Mouse (Mus musculus) testis, postnatal 10 days (tissue): ENCODE results near the gene Slc16a2.

Experiments used
- DNase-seq: peaks from one replicate; pipeline ENCODE4 v3.0.0; 2021; ENCODE audit warnings: low spot score

Gene Slc16a2

GRCm38 (mm10) chrX:103653021-103653420 lies 168.8 kb downstream of the Slc16a2 start:
- DNase-seq = peak; percentile 36

GRCm38 (mm10) chrX:103652048-103652447 lies 169.7 kb downstream of the Slc16a2 start:
- no peak for DNase-seq
